Mouse (Mus musculus): ENCODE data around the gene Crxos.

The Crxos gene

GRCm38 (mm10) chr7:15920645-15921190 lies 38.3 kb downstream of the Crxos start:
- DNase-seq (ENCODE audit: extremely low read depth, low read depth): no peak

GRCm38 (mm10) chr7:15921796-15922195 lies 39.4 kb downstream of the Crxos start:
- no peak for DNase-seq (ENCODE audit: extremely low read depth, low read depth)

- peak; percentile 80 for DNase-seq (ENCODE audit: extremely low read depth, low read depth)
Measured at GRCm38 (mm10) chr7:15922220-15922773, 39.9 kb downstream of the Crxos start, which contains the start of gene Selenow. Gene Selenow, minus strand, starts transcription at chr7:15922402.

- peak; percentile 53 for DNase-seq (ENCODE audit: extremely low read depth, low read depth)
Measured at GRCm38 (mm10) chr7:15929910-15930309, 47.5 kb downstream of the Crxos start.

GRCm38 (mm10) chr7:15930543-15930942 lies 48.1 kb downstream of the Crxos start:
- no peak for DNase-seq (ENCODE audit: extremely low read depth, low read depth)

GRCm38 (mm10) chr7:15931635-15932034 lies 49.2 kb downstream of the Crxos start:
- DNase-seq (ENCODE audit: extremely low read depth, low read depth): no peak

GRCm38 (mm10) chr7:15933437-15934359 lies 51.3 kb downstream of the Crxos start:
- no peak for DNase-seq (ENCODE audit: extremely low read depth, low read depth)

- no peak for DNase-seq (ENCODE audit: extremely low read depth, low read depth)
Measured at GRCm38 (mm10) chr7:15937491-15937890, 55.1 kb downstream of the Crxos start.

GRCm38 (mm10) chr7:15938621-15939020 lies 56.2 kb downstream of the Crxos start:
- DNase-seq (ENCODE audit: extremely low read depth, low read depth): no peak

GRCm38 (mm10) chr7:15944311-15944710 lies 61.9 kb downstream of the Crxos start:
- no peak for DNase-seq (ENCODE audit: extremely low read depth, low read depth)

- no peak for DNase-seq (ENCODE audit: extremely low read depth, low read depth)
Measured at GRCm38 (mm10) chr7:15945211-15945610, 62.8 kb downstream of the Crxos start.

GRCm38 (mm10) chr7:15945721-15946536 lies 63.5 kb downstream of the Crxos start, which contains the start of gene Nop53:
Gene Nop53, minus strand, starts transcription at chr7:15946074.
- peak; percentile 98 for DNase-seq (ENCODE audit: extremely low read depth, low read depth)

GRCm38 (mm10) chr7:15947653-15948260 lies 65.3 kb downstream of the Crxos start:
- peak; percentile 30 for DNase-seq (ENCODE audit: extremely low read depth, low read depth)

- DNase-seq (ENCODE audit: extremely low read depth, low read depth): peak; percentile 37
Measured at GRCm38 (mm10) chr7:15948381-15948941, 66.0 kb downstream of the Crxos start.

GRCm38 (mm10) chr7:15949216-15949790 lies 66.9 kb downstream of the Crxos start:
- DNase-seq (ENCODE audit: extremely low read depth, low read depth): no peak

GRCm38 (mm10) chr7:15950008-15950407 lies 67.6 kb downstream of the Crxos start:
- DNase-seq (ENCODE audit: extremely low read depth, low read depth): no peak

GRCm38 (mm10) chr7:15952416-15952815 lies 70.0 kb downstream of the Crxos start:
- DNase-seq (ENCODE audit: extremely low read depth, low read depth): peak; percentile 90

All from MEL-GATA-1-ER (cell line).